Mouse (Mus musculus): ENCODE results near the gene Polr1b.

Polr1b gene

DNA sequence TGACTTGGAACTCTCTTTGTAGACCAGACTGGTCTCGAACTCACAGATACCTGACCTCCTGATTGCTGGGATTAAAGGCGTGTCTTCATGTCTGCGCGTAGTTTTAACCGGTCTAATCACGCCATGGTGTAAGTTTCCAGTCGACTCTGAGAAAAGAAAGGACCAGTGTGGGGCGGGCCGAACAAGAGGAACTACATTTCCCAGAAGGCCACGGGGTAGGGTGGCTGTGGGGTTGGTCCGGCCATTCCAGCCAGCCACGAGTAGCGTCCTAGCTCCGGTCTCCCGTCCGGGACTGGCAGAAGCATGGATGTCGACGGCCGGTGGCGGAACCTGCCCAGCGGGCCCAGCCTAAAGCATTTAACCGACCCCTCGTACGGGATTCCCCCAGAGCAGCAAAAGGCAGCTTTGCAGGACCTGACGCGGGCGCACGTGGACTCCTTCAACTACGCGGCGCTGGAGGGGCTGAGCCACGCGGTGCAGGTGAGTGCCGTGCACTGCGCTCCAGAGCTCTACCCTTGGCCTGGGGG lies at the start of gene Polr1b:
Gene Polr1b (plus strand): TSS at position 212 of the 527 bp plus-strand sequence.
- DNase-seq (ENCODE audit: low spot score in 2 of 2), result peak; percentile 87 to 95

DNA sequence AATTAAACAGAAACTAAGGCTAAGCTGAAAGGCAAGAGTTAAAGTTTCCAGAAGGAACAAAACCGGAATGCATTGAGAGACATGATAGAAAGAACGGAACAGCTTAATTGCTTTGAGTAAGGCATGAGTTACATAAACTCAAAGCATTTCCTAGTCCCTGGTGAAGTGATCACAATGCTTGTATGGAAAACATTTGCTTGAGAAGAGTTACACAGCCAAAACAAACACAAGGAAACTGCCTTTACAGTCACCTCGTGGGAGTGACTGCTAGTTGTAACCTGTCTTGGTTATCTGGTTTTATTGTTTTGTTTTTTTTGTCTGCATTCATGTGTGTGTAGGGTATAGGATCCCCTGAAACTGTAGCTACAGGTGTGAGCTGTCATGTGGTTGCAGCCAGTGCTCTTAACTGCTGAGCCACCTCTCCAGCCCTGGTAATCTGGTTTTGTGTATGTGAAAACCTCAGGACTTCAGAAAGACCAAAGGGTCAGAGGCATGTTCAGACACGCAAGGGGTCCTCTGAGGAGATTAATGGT lies 48.3 kb upstream of the Polr1b start:
- no peak for DNase-seq (ENCODE audit: low spot score in 2 of 2)

DNA sequence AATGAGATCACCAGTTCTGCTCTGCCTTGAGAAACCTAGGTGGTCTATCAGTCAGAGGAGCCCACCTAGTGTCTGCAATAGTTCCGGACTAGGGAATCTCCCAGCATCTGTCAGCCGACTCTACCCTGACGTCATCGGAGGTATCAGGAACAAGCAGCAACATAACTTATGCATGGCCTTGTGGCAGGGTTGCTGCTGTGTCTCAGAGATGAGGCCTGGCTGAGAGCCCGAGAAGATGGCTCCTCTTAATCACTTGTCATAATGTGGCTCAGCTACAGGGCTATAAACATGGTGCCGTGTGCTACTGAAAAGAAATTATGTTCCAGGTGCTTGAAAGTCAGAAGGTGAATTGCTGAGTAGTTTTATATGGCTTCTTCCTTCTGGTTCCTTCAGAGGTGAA lies 45.1 kb upstream of the Polr1b start:
- no peak for DNase-seq (ENCODE audit: low spot score in 2 of 2)

DNA sequence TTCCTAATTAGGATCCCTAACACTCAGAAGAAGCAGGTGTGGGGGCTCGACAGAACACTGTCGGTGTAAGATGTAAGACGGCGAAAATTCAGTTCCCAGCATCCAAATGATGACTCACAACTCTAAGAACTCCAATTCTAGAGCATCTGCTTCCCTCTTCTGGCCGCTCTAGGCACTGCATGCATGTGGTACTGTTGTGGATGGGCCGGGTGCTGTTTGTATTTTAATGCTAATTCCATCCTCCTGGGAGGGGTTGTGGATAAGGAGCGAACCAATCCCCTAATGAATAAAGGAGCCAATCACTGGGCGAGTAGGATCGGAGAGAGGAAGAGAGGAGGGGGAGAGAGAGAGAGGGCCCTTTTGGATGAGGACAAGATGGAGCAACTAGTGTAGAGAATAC lies 44.2 kb upstream of the Polr1b start:
- DNase-seq (ENCODE audit: low spot score in 2 of 2), result no peak

DNA sequence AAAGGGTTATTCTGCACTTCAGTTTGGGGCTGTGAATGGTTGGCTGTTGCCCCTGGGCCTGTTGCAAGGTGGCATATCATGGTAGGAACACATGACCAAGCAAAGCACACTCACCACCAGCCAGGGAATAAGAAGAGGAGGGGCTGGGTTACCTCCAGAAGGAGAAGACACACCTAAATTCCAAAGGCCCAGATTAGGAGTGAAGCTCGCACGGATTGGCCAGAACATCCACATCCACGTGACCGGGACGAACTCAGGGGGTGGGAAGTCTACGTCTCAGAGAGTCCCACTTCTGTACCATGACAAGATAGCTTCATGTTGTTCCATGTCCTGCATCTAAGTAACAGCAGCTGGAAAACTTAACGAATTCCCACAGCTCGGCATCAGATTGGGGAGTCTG lies 43.5 kb upstream of the Polr1b start:
- no peak for DNase-seq (ENCODE audit: low spot score in 2 of 2)

DNA sequence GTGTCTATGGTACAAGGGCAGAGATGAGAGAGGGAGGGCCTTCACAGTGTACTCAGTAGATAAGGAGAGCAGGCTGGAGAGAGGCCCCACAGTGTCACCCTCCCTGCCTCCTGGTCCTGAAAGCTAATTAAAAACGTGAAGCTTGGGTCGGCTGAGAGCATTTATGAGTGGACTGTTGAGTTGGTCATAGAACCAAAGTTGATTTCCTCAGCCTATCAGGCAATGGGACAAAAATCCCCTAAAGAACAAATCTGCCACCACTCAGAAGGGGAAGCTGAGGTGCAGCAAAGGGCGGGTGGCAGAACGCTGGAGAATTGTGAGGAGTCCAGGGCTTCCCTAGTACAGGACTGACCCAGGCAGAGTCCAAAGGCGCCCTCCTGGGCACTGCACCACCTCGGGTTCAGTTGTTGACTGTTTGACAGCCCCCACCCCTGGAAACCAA lies 42.9 kb upstream of the Polr1b start:
- DNase-seq (ENCODE audit: low spot score in 2 of 2), result no peak

DNA sequence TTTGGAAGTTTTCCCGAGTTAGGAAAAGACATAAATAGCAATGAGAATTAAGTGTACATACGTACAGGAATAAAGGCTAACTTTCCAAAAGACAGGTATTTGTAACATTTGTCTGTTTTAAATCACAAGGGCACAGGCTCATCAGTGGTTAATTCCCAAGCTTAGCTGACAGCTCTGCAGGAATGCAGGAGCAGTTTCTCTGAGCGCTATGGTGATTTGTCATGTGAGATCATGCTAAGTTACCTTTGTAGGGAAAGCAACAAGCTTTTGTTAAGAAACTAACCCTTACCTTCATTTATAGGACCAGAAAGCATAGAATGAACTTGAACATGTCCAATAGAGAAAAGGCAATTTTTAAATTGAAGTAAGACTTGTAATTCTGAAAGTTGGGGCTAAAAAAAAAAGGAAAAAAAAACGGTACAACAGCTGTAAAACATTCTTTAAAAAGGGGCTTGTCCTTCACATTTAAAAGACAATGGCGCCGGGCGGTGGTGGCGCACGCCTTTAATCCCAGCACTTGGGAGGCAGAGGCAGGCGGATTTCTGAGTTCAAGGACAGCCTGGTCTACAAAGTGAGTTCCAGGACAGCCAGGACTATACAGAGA lies 39.2 kb upstream of the Polr1b start:
- no peak for DNase-seq (ENCODE audit: low spot score in 2 of 2)

DNA sequence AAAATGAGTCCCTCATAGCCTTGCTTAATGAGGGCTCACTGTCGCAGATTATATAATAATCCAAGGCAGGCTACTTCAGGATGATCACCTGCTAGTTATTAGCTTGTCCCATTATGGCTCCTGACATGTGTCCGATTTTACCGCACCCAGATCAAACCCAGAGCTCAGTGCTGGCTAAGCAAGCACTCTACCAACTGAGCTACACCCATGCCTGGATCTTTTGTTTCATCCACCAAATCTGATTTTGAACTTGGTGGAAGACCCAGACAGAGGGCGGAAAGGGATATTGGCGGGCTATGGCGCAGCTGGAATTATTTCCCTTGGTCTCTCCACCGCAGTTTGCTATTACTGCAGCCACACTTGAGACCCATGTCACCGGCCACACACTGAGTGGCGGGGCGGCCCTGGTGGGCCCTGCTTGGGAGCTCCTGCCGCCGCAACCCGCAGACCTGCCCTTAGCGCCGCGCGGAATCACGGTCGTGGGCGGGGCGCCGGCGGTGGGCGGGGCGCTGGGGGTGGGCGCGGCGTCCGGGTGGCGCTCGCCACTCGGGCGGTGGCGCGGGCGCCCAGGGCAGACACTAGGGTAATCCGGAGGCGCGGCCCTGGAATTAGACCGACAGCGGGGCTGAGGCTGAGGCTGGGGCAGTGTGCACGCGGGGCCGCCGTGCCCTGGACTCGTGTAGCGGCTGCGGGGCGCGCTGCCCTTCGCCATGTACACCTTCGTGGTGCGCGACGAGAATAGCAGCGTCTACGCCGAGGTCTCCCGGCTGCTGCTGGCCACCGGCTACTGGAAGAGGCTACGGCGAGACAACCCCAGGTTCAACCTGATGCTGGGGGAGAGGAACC lies 35.1 kb upstream of the Polr1b start, which contains the start of gene Ttl:
Gene Ttl (plus strand): TSS at position 506 of the 846 bp plus-strand sequence.
- DNase-seq (ENCODE audit: low spot score in 2 of 2), result peak in 1 of 2 experiments; percentile 58

DNA sequence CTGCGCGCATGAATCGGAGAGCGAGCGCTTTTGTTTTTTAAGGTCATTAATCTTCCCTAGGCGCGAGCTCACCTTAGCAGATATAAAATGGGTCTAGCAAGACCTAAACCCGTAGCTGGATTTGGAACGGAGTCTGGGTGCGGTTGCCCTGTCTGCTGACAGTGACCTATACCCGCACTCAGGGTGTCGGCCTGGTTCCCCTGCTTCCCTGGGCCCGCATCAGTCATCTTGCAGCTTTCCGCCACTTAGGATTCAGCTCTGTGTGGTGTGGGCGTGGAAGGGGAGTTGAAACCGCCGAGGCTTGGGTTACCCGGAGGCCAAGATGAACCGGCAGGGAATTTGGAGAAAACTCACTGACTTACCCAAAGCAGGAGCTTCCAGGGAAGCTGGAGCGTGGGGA lies 34.5 kb upstream of the Polr1b start:
- peak in 1 of 2 experiments; percentile 57 for DNase-seq (ENCODE audit: low spot score in 2 of 2)

DNA sequence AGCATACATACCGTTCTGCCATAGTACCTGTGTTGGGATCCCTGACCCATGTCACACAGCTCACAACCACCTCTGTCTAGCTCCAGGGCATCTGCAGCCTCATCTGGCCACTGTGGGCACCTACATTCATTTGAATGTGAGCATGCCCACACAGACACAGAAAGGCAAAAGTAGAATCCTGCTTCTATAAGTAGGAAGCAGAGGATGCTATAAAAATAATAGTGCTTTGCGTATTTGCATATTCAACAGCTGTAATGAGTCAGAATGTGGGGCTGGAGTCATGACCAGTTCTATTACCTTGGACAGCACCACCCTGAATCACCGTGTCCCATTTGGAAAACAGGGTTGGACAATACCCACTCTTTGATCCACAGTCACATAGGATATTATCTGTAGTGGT lies 30.5 kb upstream of the Polr1b start:
- DNase-seq (ENCODE audit: low spot score in 2 of 2), result no peak

DNA sequence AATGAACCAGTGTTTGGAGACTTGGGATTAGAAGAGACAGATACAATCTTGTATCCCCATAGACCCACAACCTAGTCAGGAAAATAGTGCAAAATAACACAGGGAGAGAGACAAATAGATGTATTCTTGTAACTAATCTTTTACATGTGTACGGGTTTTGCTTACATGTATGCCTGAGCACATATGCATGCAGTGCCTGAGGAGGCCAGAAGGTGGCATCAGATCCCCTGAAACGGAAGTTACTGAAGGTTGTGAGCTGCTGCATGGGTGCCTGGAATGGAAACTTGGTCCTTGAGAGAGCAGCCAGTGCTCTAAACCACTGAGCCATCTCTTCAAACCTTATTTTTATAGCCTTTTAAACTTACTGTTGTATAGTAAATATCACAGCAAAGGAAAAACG lies 22.5 kb upstream of the Polr1b start:
- no peak for DNase-seq (ENCODE audit: low spot score in 2 of 2)

DNA sequence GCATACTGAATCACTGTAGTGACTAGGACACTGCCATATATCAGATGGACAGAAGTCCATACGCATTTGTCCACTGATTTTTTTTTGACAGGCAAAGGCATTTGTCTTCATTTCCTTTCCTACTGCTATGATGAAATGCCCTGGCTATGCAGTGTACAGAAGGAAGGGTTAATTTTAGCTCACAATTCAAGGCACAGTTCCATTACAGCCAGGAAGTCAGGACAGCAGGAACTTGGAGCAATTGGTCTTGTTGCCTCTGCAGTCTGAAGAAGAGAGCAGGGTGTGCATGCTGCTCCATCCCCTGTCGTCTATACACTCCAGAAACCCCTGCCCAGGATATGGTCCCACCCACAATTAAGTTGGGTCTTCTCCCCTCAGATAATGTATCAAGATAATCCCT lies 21.6 kb upstream of the Polr1b start:
- no peak for DNase-seq (ENCODE audit: low spot score in 2 of 2)

DNA sequence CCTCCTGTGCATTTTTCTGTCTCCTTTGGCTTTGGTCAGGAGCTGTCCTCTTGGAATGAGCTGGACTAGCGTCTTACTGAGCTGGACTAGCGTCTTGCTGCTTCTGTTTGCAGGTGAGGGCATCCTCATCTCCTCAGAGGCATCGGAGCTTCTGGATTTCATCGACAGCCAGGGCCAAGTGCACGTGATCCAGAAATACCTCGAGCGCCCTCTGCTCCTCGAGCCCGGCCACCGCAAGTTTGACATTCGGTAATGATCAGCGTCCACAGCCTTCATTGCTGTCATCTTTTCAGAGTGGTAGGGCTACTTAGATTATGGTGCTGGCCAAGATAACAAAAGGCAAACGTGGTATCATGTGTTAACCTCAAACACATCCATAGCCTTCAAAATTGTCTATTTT lies 19.7 kb upstream of the Polr1b start:
- DNase-seq (ENCODE audit: low spot score in 2 of 2), result no peak

DNA sequence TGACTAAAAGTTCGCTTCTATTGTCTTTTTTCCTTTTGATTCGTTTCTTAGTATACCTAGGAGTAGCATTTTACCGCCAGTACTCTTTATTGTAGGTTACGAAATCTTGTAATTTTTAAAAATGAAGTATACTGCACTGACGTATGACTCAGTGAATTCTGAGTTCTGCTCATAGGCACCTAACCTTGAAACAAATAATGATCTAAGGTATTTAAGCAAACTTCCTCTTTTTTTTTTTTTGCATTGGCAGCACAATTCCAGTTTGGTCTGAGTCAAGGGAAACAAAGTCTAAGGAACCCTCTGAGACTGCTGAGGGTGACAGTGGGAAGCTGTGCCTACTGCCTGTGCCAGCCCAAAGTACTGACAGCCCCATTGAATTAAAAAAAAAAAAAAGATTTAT lies 17.3 kb upstream of the Polr1b start:
- DNase-seq (ENCODE audit: low spot score in 2 of 2), result no peak

DNA sequence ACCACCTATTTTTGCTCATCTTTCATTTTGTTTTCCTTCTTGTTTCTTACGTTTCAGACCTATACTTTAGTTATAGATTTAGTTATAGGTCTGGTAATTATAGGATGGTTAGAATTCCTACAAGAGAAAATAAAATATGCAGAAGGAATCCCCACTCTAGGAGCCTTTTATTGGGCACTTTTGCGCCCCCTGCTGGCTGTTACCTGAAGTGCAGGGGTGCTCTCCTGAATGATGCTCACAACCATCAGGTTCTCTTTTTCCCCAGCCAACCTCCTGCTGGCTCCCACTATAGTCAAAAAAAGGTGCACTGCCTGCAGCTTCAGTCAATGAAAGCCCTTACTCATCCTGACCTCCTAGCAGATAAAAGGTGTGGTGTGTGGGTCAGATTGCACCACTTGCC lies 15.8 kb upstream of the Polr1b start:
- no peak for DNase-seq (ENCODE audit: low spot score in 2 of 2)

DNA sequence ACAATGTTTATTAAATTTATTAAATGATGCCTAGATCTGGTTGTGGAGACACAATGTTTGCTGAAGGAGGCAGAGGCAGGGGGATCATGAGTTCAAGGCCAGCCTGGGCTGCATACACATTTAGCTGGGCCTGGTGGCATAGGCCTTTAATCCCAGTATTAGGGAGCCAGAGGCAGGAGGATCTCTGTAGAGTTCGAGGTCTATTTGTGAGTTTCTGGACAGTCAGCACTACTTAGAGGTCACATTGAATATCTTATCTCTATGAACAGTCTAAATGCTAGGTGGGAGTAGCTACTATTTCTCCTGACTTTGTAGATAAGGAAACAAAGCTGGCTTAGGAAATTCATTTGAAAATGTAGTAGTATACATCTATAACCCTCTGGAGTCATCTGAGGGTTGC lies 13.3 kb upstream of the Polr1b start:
- no peak for DNase-seq (ENCODE audit: low spot score in 2 of 2)

DNA sequence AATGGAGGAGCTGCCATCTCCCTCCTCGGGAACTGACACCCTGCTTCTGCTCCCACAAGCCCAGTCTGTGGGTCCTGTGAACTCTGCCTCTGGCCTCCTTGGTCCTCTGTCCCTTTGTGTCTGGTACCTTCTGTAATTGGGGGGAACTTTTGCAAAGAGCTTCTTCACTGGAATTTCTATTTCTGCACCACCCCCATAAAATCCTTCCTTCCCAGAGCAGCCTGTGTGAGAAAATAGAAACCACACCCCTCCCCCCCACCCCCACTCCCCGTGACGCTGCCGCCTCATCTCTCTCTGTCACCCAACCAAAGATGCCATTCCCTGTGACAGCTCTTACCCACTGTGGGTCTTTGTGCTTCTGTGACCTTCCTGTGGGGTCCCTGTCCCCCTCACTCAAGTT lies 10.4 kb upstream of the Polr1b start:
- DNase-seq (ENCODE audit: low spot score in 2 of 2), result no peak

DNA sequence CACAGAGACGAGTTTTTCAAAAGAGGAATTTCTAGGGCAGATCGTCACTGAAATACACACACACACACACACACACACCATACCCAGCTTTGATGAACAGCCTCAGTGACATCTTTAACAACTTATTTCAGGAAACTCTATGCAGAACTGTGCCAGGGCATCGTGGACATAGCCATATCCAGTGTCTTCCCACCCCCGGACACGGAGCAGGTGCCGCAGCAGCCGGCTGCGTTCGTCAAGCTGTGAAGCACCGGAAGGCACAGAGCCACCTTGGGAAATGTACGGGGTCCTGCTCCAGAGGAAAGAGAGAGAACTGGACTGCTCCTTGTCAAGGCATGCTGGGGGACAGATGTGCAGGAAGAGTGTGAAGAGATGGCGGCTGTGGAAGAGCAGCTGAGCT lies 8.0 kb upstream of the Polr1b start:
- peak in 1 of 2 experiments; percentile 46 for DNase-seq (ENCODE audit: low spot score in 2 of 2)

DNA sequence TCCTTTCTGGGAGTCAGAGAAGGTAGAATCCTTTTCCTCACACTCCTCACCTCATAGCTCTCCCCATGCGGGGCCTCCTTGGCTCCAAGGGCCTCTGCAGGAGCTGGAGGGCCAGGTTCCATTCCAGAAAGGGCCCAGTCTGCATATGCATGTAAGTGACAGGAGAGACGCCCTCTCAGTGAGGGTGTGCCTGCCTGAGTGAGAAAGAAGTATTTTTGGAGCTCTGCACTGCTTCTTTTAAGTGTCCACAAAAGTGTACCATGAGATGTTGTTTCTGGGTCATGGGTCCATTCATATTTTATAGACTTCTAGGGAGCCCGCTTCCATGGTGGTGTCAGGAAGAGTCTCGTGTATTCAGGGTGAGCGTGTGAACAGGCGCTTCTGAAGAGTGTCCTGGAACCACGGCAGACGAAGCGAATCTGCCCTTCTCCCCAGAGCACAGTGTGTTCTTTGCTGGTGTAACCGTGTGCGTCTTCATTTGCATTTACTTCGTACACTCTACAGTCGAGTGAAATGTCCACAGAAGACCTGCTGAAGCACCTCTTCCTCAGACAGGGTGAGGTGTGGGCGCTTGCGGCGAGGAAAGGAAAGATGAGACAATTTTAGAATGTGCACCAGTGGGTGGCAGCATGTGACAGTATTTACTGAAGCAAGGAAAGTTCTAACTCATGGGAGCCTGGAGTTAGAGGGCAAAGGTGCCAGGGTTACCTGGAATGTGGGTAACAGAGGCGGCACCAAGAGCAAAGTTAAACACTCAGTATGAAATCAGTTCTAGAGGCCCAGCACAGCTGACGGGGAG lies 6.7 kb upstream of the Polr1b start:
- DNase-seq (ENCODE audit: low spot score in 2 of 2), result peak; percentile 61 to 64

DNA sequence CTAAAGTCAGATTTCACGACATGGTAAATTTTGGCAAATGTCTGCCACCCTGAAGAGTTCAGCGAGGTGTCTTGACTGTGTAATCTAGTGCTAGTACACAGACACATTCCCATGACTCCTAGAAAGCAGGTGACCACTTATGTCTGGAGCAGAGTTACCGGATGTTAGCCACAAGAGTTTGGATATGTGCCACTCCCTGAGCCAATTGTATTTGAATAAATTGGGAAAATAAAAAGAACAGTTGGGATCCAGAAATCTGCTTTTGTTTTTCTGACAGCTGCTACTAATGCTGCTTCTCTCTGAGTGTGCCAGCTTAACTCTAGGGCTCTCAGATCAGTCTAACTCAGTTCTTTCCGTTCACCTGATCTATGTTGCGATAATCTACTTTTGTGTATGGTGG lies 12.1 kb downstream of the Polr1b start:
- DNase-seq (ENCODE audit: low spot score in 2 of 2), result no peak

DNA sequence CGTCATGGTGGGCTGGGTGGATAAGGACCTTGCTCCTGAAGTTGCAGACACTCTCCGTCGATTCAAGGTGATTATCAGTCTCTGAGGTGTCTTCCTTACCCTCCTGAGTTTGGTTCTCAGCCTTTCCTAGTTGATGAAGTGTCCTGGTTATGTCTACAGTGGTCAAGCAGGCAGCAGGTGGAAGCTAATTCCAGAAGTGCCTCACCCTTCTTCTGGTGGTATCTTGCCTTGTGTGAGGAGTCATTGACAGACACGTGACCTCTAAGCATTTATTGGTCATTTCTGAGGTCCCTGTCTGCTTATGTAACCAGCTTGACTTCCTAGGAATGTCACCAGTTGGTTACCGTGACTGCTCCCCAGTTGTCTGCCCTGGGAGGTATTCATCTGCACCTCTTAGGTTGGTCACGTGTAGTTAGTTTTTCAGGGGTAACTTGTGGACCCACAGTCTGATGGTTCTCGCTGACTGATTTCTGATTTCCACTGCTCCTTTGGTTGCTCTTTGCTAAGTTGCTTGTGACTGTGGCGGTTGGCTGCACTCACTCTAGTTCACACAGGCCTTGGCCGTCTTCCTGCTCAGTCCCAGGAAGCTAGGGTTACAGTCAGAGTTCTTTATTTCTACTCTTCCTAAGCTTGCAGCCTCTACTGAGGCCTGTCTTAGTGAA lies 15.0 kb downstream of the Polr1b start:
- no peak for DNase-seq (ENCODE audit: low spot score in 2 of 2)

DNA sequence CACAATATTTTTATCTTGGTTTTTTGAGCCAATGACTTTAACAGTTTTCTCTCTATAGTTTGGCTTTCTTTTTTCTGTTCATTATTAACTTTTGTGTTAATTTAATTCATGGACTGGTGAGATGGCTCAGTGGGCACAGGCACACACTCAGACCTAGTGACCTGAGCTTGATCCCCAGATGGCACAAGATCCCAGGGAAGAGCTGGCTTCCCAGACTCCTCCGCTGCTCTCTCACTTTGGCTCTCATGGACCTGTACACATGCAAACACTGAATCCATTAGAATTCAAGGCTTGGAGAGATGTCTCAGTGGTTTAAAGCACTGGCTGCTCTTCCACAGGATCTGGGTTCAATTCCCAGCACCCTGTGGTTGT lies 15.6 kb downstream of the Polr1b start:
- DNase-seq (ENCODE audit: low spot score in 2 of 2), result no peak

Data from left cerebral cortex, adult 9 months (tissue).